Mouse (Mus musculus) hindbrain, embryonic 16.5 days (tissue): ENCODE measurements around the gene Rps6. TPM values are rescaled to one million over a fixed set of nuclear protein-coding genes. Genes with fewer than 3 reads are reported as not detected.

ENCODE experiments used
- ATAC-seq: fragments of 200-750 bp; cut with Nextera tagmentation; 2 replicates; pipeline ENCODE4 v1.8.0; 2017; ENCODE audit warnings: moderate TSS enrichment, moderate library complexity
- H3K27ac ChIP-seq: fragments of 300-500 bp; sonication (generic); 2 replicates; pipeline ENCODE4 v1.5.1; 2014; ENCODE audit warnings: low read depth, mild to moderate bottlenecking, control low read depth, low read length, moderate library complexity
- H3K27me3 ChIP-seq: fragments of 300-500 bp; sonication (generic); replicated peaks from 2 replicates; pipeline ENCODE4 v1.6.1; 2014; ENCODE audit warnings: low read length; ENCODE audit not compliant: control insufficient read depth, insufficient read depth
- H3K36me3 ChIP-seq: fragments of 300-500 bp; sonication (generic); 2 replicates; pipeline ENCODE4 v1.6.1; 2014; ENCODE audit warnings: mild to moderate bottlenecking, low read length, moderate library complexity, mixed read lengths; ENCODE audit not compliant: control insufficient read depth, insufficient read depth
- H3K4me1 ChIP-seq: fragments of 300-500 bp; sonication (generic); 2 replicates; pipeline ENCODE4 v1.6.1; 2014; ENCODE audit warnings: low read depth, low read length; ENCODE audit not compliant: control insufficient read depth, insufficient read depth
- H3K4me2 ChIP-seq: fragments of 300-500 bp; sonication (generic); 2 replicates; pipeline ENCODE4 v1.6.1; 2014; ENCODE audit warnings: mild to moderate bottlenecking, low read length, control low read depth, moderate library complexity
- H3K4me3 ChIP-seq: fragments of 300-500 bp; sonication (generic); 2 replicates; pipeline ENCODE4 v1.5.1; 2014; ENCODE audit warnings: mild to moderate bottlenecking, low read length, control low read depth, moderate library complexity
- H3K9ac ChIP-seq: fragments of 300-500 bp; sonication (generic); 2 replicates; pipeline ENCODE4 v1.6.1; 2014; ENCODE audit warnings: low read depth, mild to moderate bottlenecking, control low read depth, low read length, moderate library complexity
- H3K9me3 ChIP-seq: fragments of 300-500 bp; sonication (generic); 2 replicates; pipeline ENCODE4 v1.6.1; 2014; ENCODE audit warnings: mild to moderate bottlenecking, low read length, moderate library complexity; ENCODE audit not compliant: control insufficient read depth
- WGBS: fragments of 180-500 bp; shearing (Covaris S2); extraction: QIAGEN DNeasy Blood & Tissue Kit; methylation state at CpG from one replicate; pipeline ENCODE4 v1.1.7; 2014; 5-methylcytosine and 5-hydroxymethylcytosine counted together
- polyA plus RNA-seq: library from polyadenylated mRNA; unstranded; fragments of >200 nt; fragmentation: Nextera tagmentation; extraction: Ambion mirVana; gene quantifications from 2 replicates; pipeline ENCODE4 v1.2.1, GENCODE M21; 2015

The Rps6 gene
- polyA plus RNA-seq, 1 experiment from 2014 or later: 300 TPM

DNA sequence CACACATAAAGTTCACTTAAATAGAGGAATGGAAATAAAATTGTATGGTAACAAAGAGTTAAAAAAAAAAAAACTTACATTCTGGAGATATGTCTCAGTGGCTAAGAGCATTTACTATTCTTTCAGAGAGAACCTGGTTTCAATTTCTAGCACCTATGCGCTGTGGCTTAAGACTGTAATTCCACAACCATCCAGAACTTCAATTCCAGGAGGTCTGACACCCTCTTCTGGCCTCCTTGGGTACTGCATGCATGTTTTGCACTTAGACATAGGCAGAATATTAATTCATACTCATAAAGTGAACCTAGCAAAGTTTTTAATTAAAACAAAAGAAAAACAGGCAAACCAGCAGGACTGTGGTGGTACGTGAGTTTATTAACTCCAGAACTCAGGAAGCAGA is 34.0 kb downstream of the Rps6 start:
- ATAC-seq: no peak
- WGBS: 89% methylated on average over 2 of the region's 2 CpGs
- peaks cover 8% of the 10 kb centered on the region for H3K36me3 ChIP-seq

DNA sequence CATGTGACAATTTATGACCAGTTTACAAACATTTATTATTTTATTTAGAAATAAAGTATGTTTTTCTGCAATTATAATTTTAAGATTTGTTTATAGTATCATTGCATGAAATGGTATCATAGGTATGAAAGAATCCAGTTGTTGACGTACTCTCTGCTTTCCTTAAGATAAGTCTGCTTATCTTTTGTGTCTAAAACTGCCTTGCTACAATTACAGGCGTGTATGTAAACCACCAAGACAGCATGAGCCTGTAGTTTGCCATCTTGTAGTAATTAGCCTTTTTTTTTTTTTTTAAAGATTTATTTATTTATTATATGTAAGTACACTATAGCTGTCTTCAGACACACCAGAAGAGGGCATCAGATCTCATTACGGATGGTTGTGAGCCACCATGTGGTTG is 42.4 kb downstream of the Rps6 start:
- ATAC-seq: no peak
- Histone ChIP-seq H3K4me1 (no peaks in the 10 kb centered on the region), H3K27ac (no peak overlapping the region), H3K9me3 (no peaks in the 10 kb centered on the region), H3K4me2 (no peak overlapping the region), H3K27me3 (no peaks in the 10 kb centered on the region), H3K9ac (no peak overlapping the region), H3K4me3 (no peak overlapping the region), H3K36me3 (peaks cover 2% of the 10 kb centered on the region; the same call in 1 of the 2 replicates)
- WGBS: 95% methylated on average over 2 of the region's 3 CpGs

More for the DNA sequence above, 34.0 kb downstream of the Rps6 start:
- no peaks in the 10 kb centered on the region for H3K27me3 ChIP-seq
- H3K9ac ChIP-seq: no peak overlapping the region
- no peaks in the 10 kb centered on the region for H3K9me3 ChIP-seq
- no peak overlapping the region for H3K4me3 ChIP-seq
- H3K4me1 ChIP-seq: no peaks in the 10 kb centered on the region
- H3K4me2 ChIP-seq: no peak overlapping the region
- no peak overlapping the region for H3K27ac ChIP-seq

DNA sequence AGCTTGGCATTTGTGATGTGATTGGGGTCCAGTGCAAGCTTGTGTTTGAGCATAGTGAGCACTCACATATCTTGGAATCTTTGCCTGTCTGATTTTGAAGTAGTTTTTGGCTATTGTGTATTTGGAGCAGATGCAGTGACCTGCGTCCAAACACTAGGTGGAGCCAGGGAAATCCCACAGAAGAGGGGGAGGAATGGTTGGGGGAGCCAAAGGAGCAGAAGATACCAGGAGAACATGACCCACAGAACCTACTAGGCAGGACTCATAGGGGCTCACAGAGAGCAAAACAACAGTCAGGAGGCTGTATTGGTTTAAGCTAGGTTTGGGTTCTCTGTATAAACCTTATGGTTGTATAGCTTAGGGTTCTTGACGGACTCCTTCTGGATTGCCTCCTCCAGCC is 46.6 kb downstream of the Rps6 start:
- H3K27ac ChIP-seq: no peak overlapping the region
- ATAC-seq: no peak
- WGBS: 58% methylated on average over 2 of the region's 2 CpGs

More for the DNA sequence above, 46.6 kb downstream of the Rps6 start:
- no peak overlapping the region for H3K9ac ChIP-seq
- no peaks in the 10 kb centered on the region for H3K4me1 ChIP-seq
- no peaks in the 10 kb centered on the region for H3K9me3 ChIP-seq
- no peaks in the 10 kb centered on the region for H3K27me3 ChIP-seq
- H3K36me3 ChIP-seq: no peaks in the 10 kb centered on the region
- H3K4me3 ChIP-seq: no peak overlapping the region
- no peak overlapping the region for H3K4me2 ChIP-seq

Other genes with a start within 250 kb of the Rps6 start
- 5.0 and 5.5 TPM in 2 replicates for gene Haus6, start 245.4 kb downstream of the Rps6 start, polyA plus RNA-seq
- 49.5 and 53.8 TPM in 2 replicates for gene Plin2, start 187.4 kb downstream of the Rps6 start, polyA plus RNA-seq
- 3.0 and 3.2 TPM in 2 replicates for gene Dennd4c, start 108.9 kb downstream of the Rps6 start, polyA plus RNA-seq
- 15.2 and 18.2 TPM in 2 replicates for gene Acer2, start 17.0 kb upstream of the Rps6 start, polyA plus RNA-seq